Mouse (Mus musculus): ENCODE data around the gene Jund.

GRCm38 (mm10) chr8:70691727-70692231 is 7.0 kb upstream of the Jund start:
- TF ChIP-seq CTCF (IDR thresholded peaks at IDR 0.05; ENCODE audit: low read depth) (no peak), EP300 (IDR thresholded peaks at IDR 0.05; ENCODE audit: low read depth) (no peak)
